Mouse (Mus musculus) embryonic facial prominence, embryonic 11.5 days (tissue): ENCODE measurements around the gene Syne4. TPM values are rescaled to one million over a fixed set of nuclear protein-coding genes. Genes with fewer than 3 reads are reported as not detected.
A peak's percentile ranks its signal among the peaks of the same experiment; 100 is the strongest.

Experiments used
- ATAC-seq: fragments of 200-750 bp; cut with Nextera tagmentation; replicated peaks from 2 replicates; pipeline ENCODE4 v1.8.0; 2017; ENCODE audit warnings: low read depth; ENCODE audit not compliant: insufficient number of reproducible peaks, low FRiP score, low TSS enrichment
- DNase-seq: peaks from one replicate; pipeline ENCODE4 v3.0.0-alpha.2; 2015; ENCODE audit warnings: low spot score
- H3K27ac ChIP-seq: fragments of 300-500 bp; sonication (generic); replicated peaks from 2 replicates; pipeline ENCODE4 v1.5.1; 2014; ENCODE audit warnings: mild to moderate bottlenecking, low read depth, low read length, control low read depth
- H3K27me3 ChIP-seq: fragments of 300-500 bp; sonication (generic); 2 replicates; pipeline ENCODE4 v1.6.1; 2014; ENCODE audit warnings: mild to moderate bottlenecking, low read length, moderate library complexity, mixed read lengths; ENCODE audit not compliant: control insufficient read depth, insufficient read depth
- H3K36me3 ChIP-seq: fragments of 300-500 bp; sonication (generic); replicated peaks from 2 replicates; pipeline ENCODE4 v1.6.1; 2014; ENCODE audit warnings: low read depth, mild to moderate bottlenecking, low read length, moderate library complexity, mixed read lengths; ENCODE audit not compliant: control insufficient read depth, insufficient read depth
- H3K4me1 ChIP-seq: fragments of 300-500 bp; sonication (generic); 2 replicates; pipeline ENCODE4 v1.6.1; 2014; ENCODE audit warnings: low read length, mixed read lengths; ENCODE audit not compliant: control insufficient read depth, insufficient read depth
- H3K4me2 ChIP-seq: fragments of 300-500 bp; sonication (generic); 2 replicates; pipeline ENCODE4 v1.6.1; 2014; ENCODE audit warnings: low read depth, mild to moderate bottlenecking, control low read depth, low read length, moderate library complexity
- H3K4me3 ChIP-seq: fragments of 300-500 bp; sonication (generic); 2 replicates; pipeline ENCODE4 v1.5.1; 2014; ENCODE audit warnings: low read depth, low read length, control low read depth
- H3K9ac ChIP-seq: fragments of 300-500 bp; sonication (generic); replicated peaks from 2 replicates; pipeline ENCODE4 v1.6.1; 2014; ENCODE audit warnings: mild to moderate bottlenecking, control low read depth, low read length
- H3K9me3 ChIP-seq: fragments of 300-500 bp; sonication (generic); replicated peaks from 2 replicates; pipeline ENCODE4 v1.6.1; 2016; ENCODE audit warnings: mild to moderate bottlenecking, low read length, inconsistent platforms, mixed read lengths; ENCODE audit not compliant: control insufficient read depth
- WGBS: fragments of 180-500 bp; shearing (Covaris S2); extraction: QIAGEN DNeasy Blood & Tissue Kit; methylation state at CpG from one replicate; pipeline ENCODE4 v1.1.7; 2014; 5-methylcytosine and 5-hydroxymethylcytosine counted together
- polyA plus RNA-seq: library from polyadenylated mRNA; unstranded; fragments of >200 nt; fragmentation: Nextera tagmentation; extraction: Ambion mirVana; gene quantifications from 2 replicates; pipeline ENCODE4 v1.2.1, GENCODE M21; 2014

Syne4 gene
- polyA plus RNA-seq, 1 experiment from 2014 or later = 34.5 TPM

DNA sequence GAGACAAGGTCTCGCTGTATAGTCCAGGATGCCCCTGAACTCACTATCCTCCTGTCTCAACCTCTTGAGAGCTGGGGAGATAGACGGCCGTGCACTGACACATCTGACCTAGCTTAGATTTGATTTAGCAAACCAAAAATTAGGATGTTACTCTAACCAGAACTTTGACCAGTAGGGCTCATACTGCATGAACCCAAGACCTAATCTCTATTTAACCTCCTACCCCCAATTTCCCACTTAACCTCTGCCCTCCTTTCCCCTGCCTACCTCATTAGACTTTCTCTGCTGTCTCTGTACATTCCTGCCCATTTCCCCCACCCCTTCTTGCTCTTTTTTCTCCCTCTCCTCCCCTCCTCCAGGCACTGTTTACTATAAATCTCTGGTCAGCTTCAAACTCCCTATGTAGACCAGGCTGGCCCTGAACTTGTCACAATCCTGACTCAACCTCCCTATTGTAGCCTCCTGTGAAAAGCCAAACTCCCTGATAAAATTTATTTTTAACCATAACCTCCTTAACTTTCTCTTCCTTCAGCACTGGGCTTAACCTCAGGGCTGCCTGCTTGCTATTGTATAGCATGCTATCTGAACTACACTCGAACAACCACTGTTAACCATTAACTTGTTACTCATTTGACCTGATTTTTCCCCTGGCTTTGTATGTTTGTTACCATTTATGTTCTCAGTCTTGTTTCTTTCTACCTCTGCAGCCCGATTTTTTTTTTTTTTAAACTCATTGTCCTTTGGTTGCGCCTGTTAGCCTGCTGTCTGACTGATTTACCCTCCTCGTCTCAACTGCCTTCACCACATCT is 44.0 kb downstream of the Syne4 start:
- peaks cover 4% of the 10 kb centered on the region; the same call in 1 of the 2 replicates for H3K36me3 ChIP-seq
- no peak overlapping the region for H3K9ac ChIP-seq
- 60% methylated on average over 7 of the region's 7 CpGs for WGBS
- H3K9me3 ChIP-seq = no peaks in the 10 kb centered on the region
- DNase-seq (no peak), ATAC-seq (no peak)
- H3K27me3 ChIP-seq = no peaks in the 10 kb centered on the region; the same call in 1 of the 2 replicates
- H3K4me1 ChIP-seq = no peaks in the 10 kb centered on the region; the same call in 1 of the 2 replicates
- H3K4me3 ChIP-seq = no peak overlapping the region
- no peak overlapping the region for H3K27ac ChIP-seq
- H3K4me2 ChIP-seq = no peak overlapping the region

GRCm38 (mm10) chr7:30359276-30359865 is 44.8 kb downstream of the Syne4 start:
- no peaks in the 10 kb centered on the region; the same call in 1 of the 2 replicates for H3K4me1 ChIP-seq
- peaks cover 4% of the 10 kb centered on the region; the same call in 1 of the 2 replicates for H3K36me3 ChIP-seq
- no peak overlapping the region for H3K4me2 ChIP-seq
- no peaks in the 10 kb centered on the region for H3K9me3 ChIP-seq
- H3K9ac ChIP-seq = no peak overlapping the region
- WGBS = 89% methylated on average over 31 of the region's 31 CpGs
- H3K27ac ChIP-seq = no peak overlapping the region
- DNase-seq (no peak), ATAC-seq (no peak)
- no peak overlapping the region for H3K4me3 ChIP-seq
- H3K27me3 ChIP-seq = peaks cover 4% of the 10 kb centered on the region; the same call in 1 of the 2 replicates

GRCm38 (mm10) chr7:30360028-30360427 is 45.4 kb downstream of the Syne4 start:
- Histone ChIP-seq H3K36me3 (peaks cover 4% of the 10 kb centered on the region; the same call in 1 of the 2 replicates), H3K4me3 (no peak overlapping the region), H3K27me3 (peaks cover 4% of the 10 kb centered on the region; the same call in 1 of the 2 replicates), H3K4me1 (no peaks in the 10 kb centered on the region; the same call in 1 of the 2 replicates), H3K9ac (no peak overlapping the region), H3K9me3 (no peaks in the 10 kb centered on the region), H3K27ac (no peak overlapping the region), H3K4me2 (no peak overlapping the region)
- DNase-seq (no peak), ATAC-seq (no peak)
- 93% methylated on average over 17 of the region's 17 CpGs for WGBS

- peak within 1 kb of the TSS; percentile 90 for H3K4me2 ChIP-seq
- H3K27me3 ChIP-seq = peaks cover 4% of the 10 kb centered on the region; the same call in 1 of the 2 replicates
- WGBS = 1% methylated on average over 50 of the region's 55 CpGs
- H3K36me3 ChIP-seq = no peaks in the 10 kb centered on the region
- peak within 1 kb of the TSS; percentile 75 for H3K4me3 ChIP-seq
- H3K27ac ChIP-seq = no peak within 1 kb of the TSS
- H3K9ac ChIP-seq = peak within 1 kb of the TSS; percentile 84
- DNase-seq (peak; percentile 93), ATAC-seq (peak; percentile 64; the same call in 1 of the 2 replicates)
- no peaks in the 10 kb centered on the region for H3K9me3 ChIP-seq
- no peaks in the 10 kb centered on the region; the same call in 1 of the 2 replicates for H3K4me1 ChIP-seq
Observed at GRCm38 (mm10) chr7:30362652-30363343, 48.2 kb downstream of the Syne4 start, which contains the start of gene Lrfn3. Gene Lrfn3 (minus strand): TSS chr7:30362772.

DNA sequence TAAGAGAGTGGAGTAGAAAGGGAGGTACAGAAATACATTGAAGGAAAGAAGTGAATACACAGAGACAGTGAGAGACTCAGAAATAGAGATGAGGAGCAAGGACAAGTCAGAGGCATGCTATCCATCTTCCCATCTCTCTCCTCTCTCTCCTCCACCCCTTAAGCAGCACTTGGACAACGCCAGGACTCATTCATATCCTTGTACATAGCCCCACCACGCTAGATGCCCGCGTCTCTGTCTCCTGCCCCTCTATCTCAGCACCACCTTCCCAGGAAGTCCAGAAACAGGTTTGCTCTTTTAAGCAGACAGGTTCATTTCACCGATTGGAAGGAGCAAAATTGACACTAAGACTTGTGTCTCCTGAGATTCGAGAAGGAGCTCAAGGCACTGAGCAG is 48.7 kb downstream of the Syne4 start:
- no peak for DNase-seq
- H3K9me3 ChIP-seq = no peaks in the 10 kb centered on the region
- H3K27ac ChIP-seq = no peak overlapping the region
- peak overlapping the region; percentile 90 for H3K4me2 ChIP-seq
- no peak overlapping the region for H3K9ac ChIP-seq
- H3K4me3 ChIP-seq = peak overlapping the region; percentile 75
- peaks cover 4% of the 10 kb centered on the region; the same call in 1 of the 2 replicates for H3K27me3 ChIP-seq
- H3K36me3 ChIP-seq = no peaks in the 10 kb centered on the region
- WGBS = 68% methylated on average over 6 of the region's 6 CpGs
- ATAC-seq = no peak
- H3K4me1 ChIP-seq = no peaks in the 10 kb centered on the region; the same call in 1 of the 2 replicates

- Histone ChIP-seq H3K4me1 (no peaks in the 10 kb centered on the region), H3K4me3 (no peak overlapping the region), H3K27me3 (peaks cover 4% of the 10 kb centered on the region; the same call in 1 of the 2 replicates), H3K4me2 (no peak overlapping the region), H3K9ac (no peak overlapping the region), H3K9me3 (no peaks in the 10 kb centered on the region), H3K36me3 (no peaks in the 10 kb centered on the region), H3K27ac (no peak overlapping the region)
- 71% methylated on average over 2 of the region's 2 CpGs for WGBS
- ATAC-seq = no peak
- DNase-seq = no peak
Observed at GRCm38 (mm10) chr7:30367466-30367865, 52.9 kb downstream of the Syne4 start.
